ENCODE assay signal across 12 mouse cellular contexts in the genomic region with DNA sequence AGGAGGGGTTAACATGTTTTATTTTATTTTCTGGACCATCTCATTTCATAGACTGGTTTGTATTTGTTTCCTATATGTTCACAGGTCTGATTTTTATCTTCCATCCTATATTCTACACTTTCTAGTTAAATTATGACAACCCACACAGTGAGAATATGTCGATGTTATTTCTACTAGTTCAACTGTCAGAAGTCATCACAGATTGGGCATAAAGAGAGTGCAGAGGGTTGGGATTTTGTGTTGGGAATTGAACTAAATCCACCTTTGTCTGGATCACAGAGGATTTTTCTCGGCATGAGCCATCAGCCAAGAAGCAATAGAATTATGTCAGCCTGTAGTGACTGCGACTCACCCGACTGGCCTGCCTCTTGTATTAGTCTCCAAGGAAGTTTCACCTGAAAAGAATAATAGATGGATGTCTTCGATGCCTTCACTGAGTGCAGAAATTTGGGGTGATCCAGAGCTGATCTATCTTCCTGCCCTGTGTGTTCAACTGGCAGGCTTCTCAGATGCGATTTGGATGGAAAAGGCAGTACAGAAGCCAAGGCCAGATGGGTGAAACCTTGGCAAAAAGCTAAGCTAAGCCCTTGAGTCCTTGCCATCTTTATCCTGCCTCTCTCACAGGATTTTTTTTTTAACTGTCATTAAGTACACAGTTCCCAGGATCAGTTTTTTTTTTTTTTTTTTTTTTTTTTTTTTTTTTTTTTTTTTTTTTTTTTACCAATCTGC. TPM values are rescaled to one million over a fixed set of nuclear protein-coding genes. Genes with fewer than 3 reads are reported as not detected.
DNase-seq lines count a peak whose midpoint lies in the region; ATAC-seq lines count a peak whose summit lies in the region.
"Had no signal": no experiment of that assay in that cellular context is flagged by ENCODE, and none has a peak within 500 bp of the region (broad histone marks: within the 10 kb centered on the region; RNA-seq: fewer than 3 reads in every experiment).

No protein-coding gene starts in this region.

- no peaks in the 10 kb centered on the region; the same call in 1 of the 2 replicates for H3K9me3 ChIP-seq in midbrain, embryonic 11.5 days (ENCODE audit: control insufficient read depth, low read length)
- H3K9me3 ChIP-seq in midbrain, embryonic 15.5 days: no peaks in the 10 kb centered on the region
- H3K9me3 ChIP-seq in forebrain, embryonic 16.5 days (ENCODE audit: control insufficient read depth, low read length): 0 out of 2 replicates have a peak, but pooled peaks cover 2% of the 10 kb centered on the region
- H3K9me3 ChIP-seq: lung, embryonic 15.5 days had no signal

- 64% methylated on average over 6 of the region's 6 CpGs for WGBS in midbrain, embryonic 11.5 days
- 46% methylated on average over 6 of the region's 6 CpGs for WGBS in midbrain, embryonic 15.5 days
- 43% methylated on average over 6 of the region's 6 CpGs for WGBS in forebrain, embryonic 16.5 days

- H3K4me2 ChIP-seq in midbrain, embryonic 11.5 days: no peak overlapping the region
- no peak overlapping the region for H3K4me2 ChIP-seq in midbrain, embryonic 15.5 days
- H3K4me2 ChIP-seq in forebrain, embryonic 16.5 days (ENCODE audit: low read length): no peak overlapping the region
- H3K4me2 ChIP-seq: lung, embryonic 15.5 days had no signal

- peak; percentile 80 for DNase-seq in adrenal gland, adult 2 months
- DNase-seq in adrenal gland, postnatal 25 days: no peak
- DNase-seq in midbrain, embryonic 11.5 days (ENCODE audit: low spot score, missing footprints): peak; percentile 79
- DNase-seq in frontal cortex, adult 2 months (ENCODE audit: extremely low spot score in 1 of 2, low spot score in 1 of 2): no peak
- no peak for DNase-seq in kidney, postnatal 10 days
- DNase-seq: heart, adult 18-20 months; heart, postnatal 4 days had no signal

- H3K4me1 ChIP-seq in midbrain, embryonic 11.5 days (ENCODE audit: control insufficient read depth, insufficient read depth, low read length): no peaks in the 10 kb centered on the region
- H3K4me1 ChIP-seq in midbrain, embryonic 15.5 days: peaks cover 4% of the 10 kb centered on the region
- H3K4me1 ChIP-seq in forebrain, embryonic 16.5 days (replicated peaks; ENCODE audit: control insufficient read depth, insufficient read depth, low read length): peaks cover 19% of the 10 kb centered on the region
- H3K4me1 ChIP-seq: lung, embryonic 15.5 days had no signal

- H3K9ac ChIP-seq in midbrain, embryonic 11.5 days (ENCODE audit: low read length): no peak overlapping the region
- H3K9ac ChIP-seq in midbrain, embryonic 15.5 days: no peak overlapping the region
- no peak overlapping the region for H3K9ac ChIP-seq in forebrain, embryonic 16.5 days (replicated peaks; ENCODE audit: low read depth, low read length)
- H3K9ac ChIP-seq: lung, embryonic 15.5 days had no signal

- no peak overlapping the region for H3K27ac ChIP-seq in midbrain, embryonic 11.5 days (ENCODE audit: low read depth, low read length)
- H3K27ac ChIP-seq in midbrain, embryonic 15.5 days: no peak overlapping the region
- H3K27ac ChIP-seq in forebrain, embryonic 16.5 days (ENCODE audit: low read length): peak overlapping the region; percentile 90
- H3K27ac ChIP-seq: kidney, postnatal 0 days; lung, embryonic 15.5 days had no signal

- no peak overlapping the region for H3K4me3 ChIP-seq in midbrain, embryonic 11.5 days (ENCODE audit: low read depth, low read length)
- H3K4me3 ChIP-seq in midbrain, embryonic 15.5 days: no peak overlapping the region
- H3K4me3 ChIP-seq in forebrain, embryonic 16.5 days (replicated peaks; ENCODE audit: low read length): no peak overlapping the region
- H3K4me3 ChIP-seq: lung, embryonic 15.5 days had no signal

- no peak for ATAC-seq in midbrain, embryonic 11.5 days (ENCODE audit: low FRiP score)
- ATAC-seq in midbrain, embryonic 15.5 days (replicated peaks): no peak
- peak; percentile 85 for ATAC-seq in cerebellum, adult (ENCODE audit: insufficient number of reproducible peaks, low FRiP score, low TSS enrichment)
- ATAC-seq in forebrain, embryonic 16.5 days: peak; percentile 73

- no peaks in the 10 kb centered on the region for H3K27me3 ChIP-seq in midbrain, embryonic 11.5 days (ENCODE audit: control insufficient read depth, insufficient read depth, low read length)
- no peaks in the 10 kb centered on the region for H3K27me3 ChIP-seq in midbrain, embryonic 15.5 days (replicated peaks)
- no peaks in the 10 kb centered on the region for H3K27me3 ChIP-seq in forebrain, embryonic 16.5 days (replicated peaks; ENCODE audit: control insufficient read depth, insufficient read depth, low read length)
- H3K27me3 ChIP-seq: lung, embryonic 15.5 days had no signal

- H3K36me3 ChIP-seq in midbrain, embryonic 11.5 days (ENCODE audit: control insufficient read depth, insufficient read depth, low read length): no peaks in the 10 kb centered on the region
- no peaks in the 10 kb centered on the region for H3K36me3 ChIP-seq in midbrain, embryonic 15.5 days (replicated peaks)
- no peaks in the 10 kb centered on the region for H3K36me3 ChIP-seq in forebrain, embryonic 16.5 days (ENCODE audit: control insufficient read depth, insufficient read depth)

RNA-seq across cellular contexts. Expression of a gene that starts 46.1 kb away (rescaled TPM):
- total RNA-seq in adrenal gland, adult 2 months (2021): under 1 TPM; 0.37 to 0.38 TPM
- not detected in 2 replicates for polyA plus RNA-seq in adrenal gland, adult 2 months (2012; rRNA removed)
- 0.21 TPM in 1 of 2 replicates, not detected in the other for total RNA-seq in adrenal gland, postnatal 25 days (2021)
- 0.19 TPM in 1 of 2 replicates, not detected in the other for polyA plus RNA-seq in midbrain, embryonic 11.5 days (2014; fragmentation: Nextera tagmentation; extraction: Ambion mirVana)
- polyA plus RNA-seq in midbrain, embryonic 15.5 days (2015; fragmentation: Nextera tagmentation; extraction: Ambion mirVana): 0.11 and 0.22 TPM in 2 replicates
- polyA plus RNA-seq in forebrain, embryonic 16.5 days (2015; fragmentation: Nextera tagmentation; extraction: Ambion mirVana): 0.22 TPM in 1 of 2 replicates, not detected in the other
- 0.40 and 0.44 TPM in 2 replicates for polyA plus RNA-seq in frontal cortex, adult 2 months (2012; rRNA removed)

Comparison
In these comparisons a context has a peak if more than half of its experiments do, and no peak if none do; other contexts are left out.
1. DNase-seq: peak in adrenal gland, adult 2 months (single experiment) and midbrain, embryonic 11.5 days (single experiment); none in adrenal gland, postnatal 25 days (single experiment), frontal cortex, adult 2 months (0 of 2) and kidney, postnatal 10 days (single experiment).
2. ATAC-seq: peak in cerebellum, adult (single experiment) and forebrain, embryonic 16.5 days (single experiment); none in midbrain, embryonic 11.5 days (single experiment) and midbrain, embryonic 15.5 days (single experiment).